Mouse (Mus musculus) gastrocnemius, adult 2 months (tissue): ENCODE measurements around the gene Prr5l. TPM values are rescaled to one million over a fixed set of nuclear protein-coding genes. Genes with fewer than 3 reads are reported as not detected.
"Not testable (repeated sequence)": the region's sequence is repeated elsewhere in the genome, so short reads cannot be mapped to it uniquely, and the experiment has no call there.

Source experiments
- DNase-seq: peaks from one replicate; pipeline ENCODE4 v3.0.0; 2022
- H3K27ac ChIP-seq: fragments of 200-600 bp; 2 replicates; pipeline ENCODE4 v1.8.1; 2022; ENCODE audit warnings: mild to moderate bottlenecking
- H3K4me3 ChIP-seq: fragments of 200-600 bp; 2 replicates; pipeline ENCODE4 v1.8.1; 2022; ENCODE audit warnings: mild to moderate bottlenecking, moderate library complexity
- CTCF ChIP-seq: fragments of 200-600 bp; IDR thresholded peaks from 2 replicates; pipeline ENCODE4 v1.8.1; 2022; ENCODE audit warnings: antibody characterized with exemption, mild to moderate bottlenecking, moderate library complexity
- intact Hi-C: fragments of 180-260 bp; cut with DNase I; formaldehyde crosslinking; loops from one replicate; pipeline ENCODE4 v1.15.1; 2025
- total RNA-seq, 2 experiments: library from RNA; stranded (reverse); gene quantifications; 2 replicates each; pipeline ENCODE4 v1.2.3; 2021

Gene Prr5l
- total RNA-seq, 2 experiments from 2014 or later = 0.53 TPM; not detected in 1

DNA sequence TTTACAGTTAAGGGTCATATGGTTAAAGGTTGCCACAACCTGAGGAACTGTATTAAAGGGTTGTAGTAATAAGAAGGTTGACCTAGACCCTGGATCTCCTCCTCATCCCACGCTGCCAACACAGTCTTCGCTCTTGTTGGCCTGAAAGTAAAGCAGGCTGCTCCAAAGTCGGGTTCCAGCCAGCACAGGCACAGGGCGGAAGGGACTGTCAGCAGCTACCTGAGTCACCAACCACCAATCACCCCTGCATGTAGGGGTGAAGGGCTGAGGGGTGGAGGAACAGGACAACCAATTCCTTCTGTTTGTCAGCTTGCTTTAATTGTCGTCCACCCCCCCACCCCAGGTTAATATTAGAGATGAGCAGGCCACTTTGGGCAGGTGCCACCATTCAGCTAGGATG is 119.3 kb downstream of the Prr5l start:
- no peak for TF ChIP-seq CTCF
- H3K4me3 ChIP-seq = no peak overlapping the region
- no peak for DNase-seq
- peak overlapping the region; percentile 64; the same call in 1 of the 2 replicates for H3K27ac ChIP-seq
- intact Hi-C loops = no loop called here

DNA sequence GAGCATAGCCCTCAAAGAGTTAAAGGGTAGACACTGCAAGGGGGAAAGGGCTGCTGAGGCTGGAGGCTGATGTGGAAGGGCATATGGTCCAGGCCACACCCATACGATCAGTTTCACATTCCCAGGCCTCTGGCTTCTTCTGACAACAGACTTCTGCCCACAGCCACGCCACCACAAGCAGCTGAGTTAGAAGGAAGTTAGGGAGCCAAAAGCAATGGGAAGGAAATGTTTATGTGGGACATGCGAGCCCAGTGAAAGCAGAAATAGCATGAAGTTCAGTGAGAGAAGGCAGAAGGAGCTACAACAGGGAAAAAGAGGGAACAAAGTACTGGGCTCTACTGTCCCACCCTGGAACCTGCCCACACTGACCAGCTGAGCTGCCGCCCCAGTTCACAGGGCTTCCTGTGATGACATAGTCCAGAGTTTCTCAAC is 119.9 kb downstream of the Prr5l start:
- intact Hi-C loops = no loop called here
- H3K27ac ChIP-seq = peak overlapping the region; percentile 64
- no peak for TF ChIP-seq CTCF
- no peak overlapping the region for H3K4me3 ChIP-seq
- peak; percentile 40 for DNase-seq

DNA sequence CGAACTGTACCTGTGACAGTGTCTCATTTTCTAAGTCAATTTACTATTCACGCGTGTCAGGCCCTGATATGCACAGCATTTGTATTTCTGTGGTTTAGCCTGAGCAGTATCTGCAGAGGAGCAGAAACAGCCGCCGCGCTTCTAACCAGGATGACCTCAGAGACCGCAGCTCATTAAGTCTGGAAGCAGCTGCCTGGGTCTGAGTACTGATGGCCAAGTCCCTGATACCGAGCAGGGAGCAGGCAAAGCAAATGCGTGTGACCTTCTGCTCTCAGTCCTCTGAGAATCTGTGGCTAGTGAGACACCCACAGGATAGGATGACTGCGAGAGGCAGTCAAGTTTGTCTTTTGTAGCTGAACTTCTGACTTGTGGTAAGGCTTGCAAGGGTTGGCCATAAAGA is 120.4 kb downstream of the Prr5l start:
- Histone ChIP-seq H3K4me3 (no peak overlapping the region), H3K27ac (peak overlapping the region; percentile 64)
- TF ChIP-seq CTCF = no peak
- DNase-seq = peak; percentile 51
- intact Hi-C loops = no loop called here

DNA sequence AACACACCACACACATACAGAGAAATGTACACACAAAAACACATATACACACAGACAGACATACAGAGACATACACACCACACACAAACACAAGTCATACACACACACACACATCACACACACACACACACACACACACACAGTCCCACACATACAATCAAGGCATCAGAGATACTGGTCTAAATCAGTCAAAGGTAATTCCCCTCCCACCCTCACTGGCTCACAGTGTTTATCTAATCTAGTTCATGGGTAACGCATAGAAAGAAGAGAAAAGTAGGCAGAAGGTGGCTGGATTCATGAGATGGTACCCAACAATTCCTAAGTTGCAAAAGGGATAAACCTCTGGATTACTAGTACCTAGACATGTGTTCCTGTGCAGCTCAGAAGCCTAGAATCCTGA is 120.9 kb downstream of the Prr5l start:
- intact Hi-C loops = no loop called here
- Histone ChIP-seq H3K4me3 (no peak overlapping the region), H3K27ac (peak overlapping the region; percentile 64; the same call in 1 of the 2 replicates)
- DNase-seq = no peak
- TF ChIP-seq CTCF = no peak

DNA sequence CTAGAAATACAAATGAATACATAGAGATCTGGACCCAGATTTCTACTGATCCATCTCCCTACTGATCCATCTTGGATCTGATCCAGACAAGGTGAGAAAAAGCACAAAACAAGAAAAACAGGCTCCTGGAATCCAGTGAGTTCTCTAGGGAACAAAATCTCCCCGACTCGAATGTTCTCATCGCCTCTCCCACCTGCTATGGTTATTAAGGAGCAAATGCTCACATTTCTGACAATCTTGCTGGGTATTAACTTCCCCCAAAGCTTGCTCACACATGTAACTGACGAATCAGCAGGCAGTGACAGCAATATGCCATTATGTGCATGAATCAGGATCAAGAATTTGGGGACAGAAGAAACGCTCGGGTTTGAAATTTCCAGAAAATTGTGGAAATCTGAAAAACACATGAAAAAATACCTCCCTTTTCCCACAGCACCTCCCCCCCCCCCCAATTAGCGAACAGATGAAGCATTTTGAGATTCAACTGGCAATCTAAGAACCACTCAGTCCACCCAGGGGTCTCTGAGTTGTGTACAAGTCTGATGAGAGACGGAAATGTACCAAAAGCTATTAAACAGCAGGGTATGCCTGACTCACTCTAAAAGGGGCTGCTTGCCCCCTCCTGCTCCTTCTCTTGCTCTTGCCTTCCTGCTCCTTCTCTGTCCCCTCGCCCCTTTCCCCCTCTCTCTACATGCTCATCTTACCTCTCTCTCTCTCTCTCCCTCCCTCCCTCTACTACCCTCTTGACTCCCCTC is 123.1 kb downstream of the Prr5l start:
- TF ChIP-seq CTCF = no peak
- intact Hi-C loops = no loop called here
- no peak for DNase-seq
- Histone ChIP-seq H3K4me3 (no peak overlapping the region), H3K27ac (no peak overlapping the region)

DNA sequence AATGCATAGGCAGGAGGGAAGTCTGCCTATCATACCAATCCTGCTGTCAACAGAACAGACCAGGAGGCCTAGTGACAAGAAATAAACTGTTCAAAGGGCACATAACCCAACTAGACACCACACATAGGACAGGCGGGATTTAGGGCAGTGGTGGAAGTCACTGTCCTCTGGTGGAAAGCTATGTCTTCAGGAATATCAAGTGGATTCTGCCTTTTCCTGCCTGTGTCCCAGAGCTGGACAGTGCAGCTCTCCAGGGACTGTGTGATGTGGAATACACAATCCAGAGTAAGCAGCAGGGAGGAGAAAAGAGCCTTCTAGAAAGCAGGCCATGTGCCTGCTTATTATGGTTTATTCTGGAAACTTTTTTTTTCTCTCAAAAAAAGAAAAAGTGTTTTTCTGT is 125.0 kb downstream of the Prr5l start:
- Histone ChIP-seq H3K4me3 (no peak overlapping the region), H3K27ac (no peak overlapping the region)
- no peak for TF ChIP-seq CTCF
- no peak for DNase-seq
- intact Hi-C loops = no loop called here

DNA sequence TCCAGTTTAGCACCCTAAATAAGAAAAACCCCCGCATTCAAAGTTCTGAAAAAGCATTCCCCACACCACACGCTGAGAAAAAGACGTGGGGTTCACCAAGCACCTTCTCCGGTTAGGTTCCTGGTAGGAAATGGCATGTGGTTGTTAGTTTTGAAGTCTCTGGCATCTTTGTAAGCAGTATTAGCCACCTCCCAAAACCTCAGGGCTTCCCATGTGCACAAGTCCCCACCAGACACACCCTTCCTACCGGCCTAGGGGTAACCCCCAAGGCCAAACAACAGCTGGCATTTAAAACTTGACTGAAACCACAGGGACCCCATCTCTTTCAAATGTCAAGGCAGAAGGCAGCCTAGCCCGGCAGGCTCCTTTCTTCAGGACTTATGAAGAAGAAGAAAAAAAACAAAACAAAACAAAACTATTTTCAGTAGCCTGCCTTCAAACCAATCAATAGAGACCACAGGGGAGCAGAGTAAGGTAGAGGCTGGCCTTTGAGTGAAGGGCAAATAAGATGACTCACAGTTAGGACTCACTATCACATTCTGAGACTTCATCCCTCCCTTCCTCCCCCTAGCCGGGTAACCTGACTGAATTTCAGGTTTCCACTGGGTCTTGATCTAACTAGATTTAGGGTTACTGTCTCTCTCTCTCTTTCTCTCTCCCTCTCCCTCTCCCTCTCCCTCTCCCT is 126.6 kb downstream of the Prr5l start:
- intact Hi-C loops = no loop called here
- Histone ChIP-seq H3K4me3 (no peak overlapping the region), H3K27ac (no peak overlapping the region)
- no peak for TF ChIP-seq CTCF
- no peak for DNase-seq

DNA sequence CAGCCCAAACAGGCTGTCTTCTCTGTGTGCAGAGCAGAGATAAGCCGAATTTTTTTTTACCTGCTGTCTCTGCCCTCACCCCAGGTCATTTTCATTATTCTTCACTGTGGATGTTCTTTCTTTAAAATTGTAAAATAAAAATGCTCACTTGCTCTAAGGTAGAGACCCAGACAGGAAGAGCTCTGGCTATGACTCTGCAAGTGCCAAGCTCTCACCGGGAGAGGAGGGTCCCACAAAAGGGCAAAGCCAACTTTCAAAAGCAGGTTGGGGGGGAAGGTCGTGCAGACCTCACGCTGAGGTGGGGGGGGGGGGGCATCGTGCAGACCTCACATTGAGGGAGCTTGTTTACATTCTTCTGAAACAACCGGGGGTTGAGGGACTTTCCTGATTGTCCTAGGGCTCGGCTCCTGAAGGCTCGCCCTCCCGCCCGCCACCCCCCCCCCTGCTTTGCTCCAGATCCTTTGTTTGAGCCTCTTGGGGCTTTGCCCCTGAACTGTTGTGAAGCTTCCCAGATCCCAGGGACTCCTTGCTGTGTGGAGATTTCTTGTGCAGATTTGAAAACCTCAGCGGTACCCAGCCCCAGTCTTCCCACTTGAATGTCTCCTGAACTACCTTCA is 127.8 kb downstream of the Prr5l start:
- TF ChIP-seq CTCF = no peak
- H3K4me3 ChIP-seq = no peak overlapping the region
- DNase-seq = no peak
- no peak overlapping the region for H3K27ac ChIP-seq
- intact Hi-C loops = no loop called here

DNA sequence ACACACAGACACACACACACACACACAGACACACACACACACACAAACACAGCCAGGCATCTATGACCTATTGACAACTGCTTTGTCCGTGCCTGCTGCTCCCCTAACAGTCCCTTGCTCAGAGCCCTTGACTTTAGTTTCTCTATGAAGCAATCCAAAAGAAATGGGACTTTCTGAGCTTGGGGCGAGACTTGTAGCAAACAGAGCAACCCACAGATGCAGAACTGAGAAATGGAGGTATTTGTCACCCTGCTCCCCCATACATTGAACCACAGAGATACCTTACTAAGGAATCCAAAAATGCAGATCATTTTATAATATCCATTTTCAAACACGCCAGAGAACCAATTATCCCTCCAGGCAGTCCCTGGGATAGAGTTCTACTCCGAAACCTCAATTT is 128.4 kb downstream of the Prr5l start:
- intact Hi-C loops = no loop called here
- no peak for TF ChIP-seq CTCF
- H3K27ac ChIP-seq = no peak overlapping the region
- no peak for DNase-seq
- H3K4me3 ChIP-seq = no peak overlapping the region

DNA sequence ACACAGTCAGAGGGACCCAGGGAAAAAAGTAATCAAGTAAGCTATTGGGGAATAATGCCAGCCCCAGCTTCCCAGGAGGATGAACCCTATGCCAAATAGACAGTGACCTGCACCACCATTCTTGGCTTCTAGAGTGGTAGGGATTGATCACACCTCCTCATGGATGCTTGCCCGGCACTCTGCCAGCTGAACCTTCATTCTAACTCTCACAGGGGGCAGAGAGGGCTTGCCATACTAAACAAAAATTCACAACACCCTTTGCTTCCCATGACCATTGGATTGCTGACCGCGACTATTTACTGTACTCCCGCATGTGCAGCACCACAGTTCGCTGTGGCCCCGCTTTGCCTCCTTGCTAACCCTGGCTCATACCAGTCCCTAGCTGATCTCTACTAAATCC is 129.8 kb downstream of the Prr5l start:
- DNase-seq = no peak
- intact Hi-C loops = no loop called here
- no peak for TF ChIP-seq CTCF
- Histone ChIP-seq H3K27ac (no peak overlapping the region), H3K4me3 (no peak overlapping the region)

DNA sequence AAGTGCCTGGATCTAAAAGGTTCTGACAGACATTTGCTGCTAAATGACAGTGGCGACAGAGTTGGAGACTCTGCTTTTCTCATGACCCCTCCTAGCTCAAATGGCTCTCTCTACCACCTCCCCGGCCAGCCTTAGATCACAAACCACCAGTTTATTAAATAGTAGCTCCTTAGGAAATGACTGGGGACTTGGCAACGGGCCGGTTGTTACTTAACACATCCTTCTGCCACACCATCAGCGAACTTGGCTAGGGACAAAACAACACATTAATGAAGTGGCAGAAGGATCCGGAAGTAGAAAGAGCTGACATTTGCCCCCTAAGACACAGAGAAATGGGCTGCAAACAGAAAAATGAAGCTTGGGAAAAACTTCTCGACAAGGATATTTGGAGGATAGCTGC is 130.4 kb downstream of the Prr5l start:
- TF ChIP-seq CTCF = no peak
- DNase-seq = peak; percentile 36
- Histone ChIP-seq H3K4me3 (no peak overlapping the region), H3K27ac (no peak overlapping the region; the same call in 1 of the 2 replicates)
- intact Hi-C loops = no loop called here

DNA sequence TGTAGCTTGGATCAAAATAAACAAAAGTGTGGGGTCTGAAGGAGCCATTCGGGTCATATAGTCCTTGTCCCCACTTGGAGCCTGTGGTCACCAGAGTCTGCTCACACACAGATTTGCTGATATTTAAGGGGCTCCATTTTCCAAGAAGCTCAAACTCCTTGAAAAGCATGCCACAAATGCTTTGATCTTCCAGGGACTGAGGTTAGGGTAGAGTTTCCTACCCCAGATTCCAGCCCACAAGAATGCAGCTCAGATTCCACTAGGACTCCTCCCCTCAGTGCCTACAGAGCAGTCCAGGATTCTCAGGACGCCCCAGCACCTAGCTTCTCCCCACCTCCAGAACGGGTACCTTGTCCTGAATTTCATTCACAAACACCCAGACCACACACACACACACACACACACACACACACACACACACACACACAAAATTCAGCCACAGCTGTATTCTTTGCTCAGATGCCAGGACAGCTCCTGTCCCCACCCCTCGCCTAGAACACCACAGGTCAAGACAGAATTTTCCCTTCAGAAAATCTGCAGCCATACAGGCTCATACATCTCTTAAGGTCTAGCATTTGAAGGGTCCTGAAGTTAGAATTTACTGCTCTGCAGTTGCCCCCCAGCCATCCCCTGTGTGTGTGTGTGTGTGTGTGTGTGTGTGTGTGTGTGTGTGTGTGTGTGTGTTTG is 131.4 kb downstream of the Prr5l start:
- intact Hi-C loops = no loop called here
- Histone ChIP-seq H3K4me3 (no peak overlapping the region), H3K27ac (peak overlapping the region; percentile 63)
- no peak for TF ChIP-seq CTCF
- no peak for DNase-seq

DNA sequence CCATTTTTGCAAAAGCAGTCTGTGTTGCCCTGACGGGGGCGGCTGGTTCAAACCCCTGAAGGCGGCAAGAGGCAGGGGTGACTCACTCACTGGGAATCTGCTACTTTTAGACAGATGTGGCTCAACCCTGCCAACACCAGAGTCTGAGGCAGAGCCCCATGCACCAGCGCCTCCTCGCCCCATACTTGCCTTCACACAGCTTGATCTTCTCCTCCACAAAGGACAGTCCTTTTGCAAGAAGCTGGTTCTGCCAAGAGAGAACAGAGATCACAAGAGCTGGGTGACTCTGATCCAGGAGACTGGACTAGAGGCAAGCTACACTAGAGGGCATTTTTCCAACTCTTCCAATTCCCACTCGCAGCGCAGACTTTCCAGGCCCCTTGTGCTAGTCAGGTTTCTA is 136.3 kb downstream of the Prr5l start:
- Histone ChIP-seq H3K27ac (no peak overlapping the region), H3K4me3 (no peak overlapping the region)
- intact Hi-C loops = no loop called here
- no peak for TF ChIP-seq CTCF
- peak; percentile 32 for DNase-seq

DNA sequence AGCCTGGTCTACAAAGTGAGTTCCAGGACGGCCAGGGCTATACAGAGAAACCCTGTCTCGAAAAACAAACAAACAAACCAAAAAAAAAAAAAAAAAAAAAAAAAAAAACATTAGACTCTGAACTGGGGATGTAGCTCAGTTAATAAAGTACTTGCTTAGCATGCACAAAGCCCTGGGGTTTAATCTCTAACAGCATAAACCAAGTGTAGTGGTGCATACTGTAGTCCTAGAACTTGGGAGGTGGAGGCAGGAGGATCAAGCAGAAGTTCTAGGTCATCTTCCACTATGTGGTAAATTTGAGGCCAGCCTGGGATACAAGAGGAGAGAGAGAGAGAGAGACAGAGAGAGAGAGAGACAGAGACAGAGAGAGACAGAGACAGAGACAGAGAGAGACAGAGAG is 137.2 kb downstream of the Prr5l start:
- DNase-seq, H3K27ac ChIP-seq, intact Hi-C loops, H3K4me3 ChIP-seq: not testable (repeated sequence)
